Mouse (Mus musculus): Measurements from ENCODE around the gene Atrip.

DNA sequence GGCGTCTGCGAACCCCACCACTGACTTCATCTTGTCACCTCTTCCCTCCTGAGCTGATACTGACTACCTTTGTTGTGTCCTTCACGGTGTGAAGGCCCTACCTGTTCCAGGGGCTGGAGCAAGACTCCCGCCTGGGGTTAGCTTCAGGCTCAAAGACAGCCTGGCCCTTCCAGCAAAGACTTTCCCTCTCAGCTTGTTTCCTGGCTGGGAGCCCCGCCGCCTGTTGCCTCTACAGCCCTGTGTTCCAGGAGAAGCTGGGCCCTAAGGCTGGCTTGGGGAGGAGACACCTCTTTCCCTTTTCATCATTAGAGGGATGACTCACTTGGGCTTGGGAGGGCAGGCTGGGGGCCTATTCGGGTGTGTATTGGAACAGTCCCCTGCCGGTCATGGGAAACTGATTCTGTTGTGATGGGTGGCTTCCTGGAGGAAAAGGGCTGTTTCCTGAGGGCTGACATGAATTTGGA lies 35.0 kb downstream of the Atrip start:
- TF ChIP-seq GATA1 (IDR thresholded peaks at IDR 0.05; ENCODE audit: low read length) (no peak), TAL1 (IDR thresholded peaks at IDR 0.05; ENCODE audit: low read length) (no peak)

Measured in erythroblast, embryonic 14.5 days (primary cell).